Mouse (Mus musculus) limb, embryonic 11.5 days (tissue): ENCODE results near the gene Rabgap1l. TPM values are rescaled to one million over a fixed set of nuclear protein-coding genes. Genes with fewer than 3 reads are reported as not detected.

Experiments used
- ATAC-seq: fragments of 200-750 bp; cut with Nextera tagmentation; 2 replicates; pipeline ENCODE4 v1.8.0; 2017; ENCODE audit warnings: low read depth; ENCODE audit not compliant: insufficient number of reproducible peaks, low FRiP score, low TSS enrichment
- DNase-seq: peaks from one replicate; pipeline ENCODE4 v3.0.0-alpha.2; 2015; ENCODE audit warnings: low spot score
- H3K27ac ChIP-seq: fragments of 300-500 bp; sonication (generic); replicated peaks from 2 replicates; pipeline ENCODE4 v1.5.1; 2014; ENCODE audit warnings: low read depth, mild to moderate bottlenecking, low read length
- H3K27me3 ChIP-seq: fragments of 300-500 bp; sonication (generic); 2 replicates; pipeline ENCODE4 v1.6.1; 2014; ENCODE audit warnings: mild to moderate bottlenecking, low read length, mixed read lengths; ENCODE audit not compliant: control insufficient read depth, insufficient read depth
- H3K36me3 ChIP-seq: fragments of 300-500 bp; sonication (generic); 2 replicates; pipeline ENCODE4 v1.6.1; 2014; ENCODE audit warnings: mild to moderate bottlenecking, low read length, moderate library complexity, mixed read lengths; ENCODE audit not compliant: control insufficient read depth, insufficient read depth
- H3K4me1 ChIP-seq: fragments of 300-500 bp; sonication (generic); 2 replicates; pipeline ENCODE4 v1.6.1; 2014; ENCODE audit warnings: low read length, mixed read lengths; ENCODE audit not compliant: control insufficient read depth, insufficient read depth
- H3K4me2 ChIP-seq: fragments of 300-500 bp; sonication (generic); 2 replicates; pipeline ENCODE4 v1.6.1; 2014; ENCODE audit warnings: low read depth, mild to moderate bottlenecking, moderate library complexity; ENCODE audit not compliant: severe bottlenecking
- H3K4me3 ChIP-seq: fragments of 300-500 bp; sonication (generic); 2 replicates; pipeline ENCODE4 v1.5.1; 2014; ENCODE audit warnings: low read depth, low read length
- H3K9ac ChIP-seq: fragments of 300-500 bp; sonication (generic); 2 replicates; pipeline ENCODE4 v1.6.1; 2014; ENCODE audit warnings: mild to moderate bottlenecking, low read length
- H3K9me3 ChIP-seq: fragments of 300-500 bp; sonication (generic); 2 replicates; pipeline ENCODE4 v1.6.1; 2016; ENCODE audit warnings: low read length; ENCODE audit not compliant: control insufficient read depth
- WGBS: fragments of 180-500 bp; shearing (Covaris S2); extraction: QIAGEN DNeasy Blood & Tissue Kit; methylation state at CpG from one replicate; pipeline ENCODE4 v1.1.7; 2014; 5-methylcytosine and 5-hydroxymethylcytosine counted together
- polyA plus RNA-seq: library from polyadenylated mRNA; unstranded; fragments of >200 nt; fragmentation: Nextera tagmentation; extraction: Ambion mirVana; gene quantifications from 2 replicates; pipeline ENCODE4 v1.2.1, GENCODE M21; 2014

The Rabgap1l gene
- polyA plus RNA-seq, 1 experiment from 2014 or later = 14.3 TPM

- DNase-seq (no peak), ATAC-seq (no peak)
- Histone ChIP-seq H3K27ac (no peak overlapping the region), H3K9me3 (no peaks in the 10 kb centered on the region), H3K36me3 (no peaks in the 10 kb centered on the region), H3K9ac (no peak overlapping the region), H3K4me3 (no peak overlapping the region), H3K27me3 (no peaks in the 10 kb centered on the region), H3K4me2 (no peak overlapping the region), H3K4me1 (peaks cover 3% of the 10 kb centered on the region; the same call in 1 of the 2 replicates)
- WGBS = 76% methylated on average over 7 of the region's 7 CpGs
Measured at GRCm38 (mm10) chr1:160308498-160308897, 484.5 kb downstream of the Rabgap1l start.

- ATAC-seq (no peak), DNase-seq (no peak)
- H3K4me2 ChIP-seq = no peak overlapping the region
- no peak overlapping the region for H3K27ac ChIP-seq
- no peaks in the 10 kb centered on the region for H3K36me3 ChIP-seq
- no peaks in the 10 kb centered on the region for H3K9me3 ChIP-seq
- H3K4me1 ChIP-seq = peaks cover 3% of the 10 kb centered on the region; the same call in 1 of the 2 replicates
- WGBS = 69% methylated on average over 10 of the region's 10 CpGs
- no peak overlapping the region for H3K9ac ChIP-seq
- H3K27me3 ChIP-seq = no peaks in the 10 kb centered on the region
- no peak overlapping the region for H3K4me3 ChIP-seq
Measured at GRCm38 (mm10) chr1:160306866-160307616, 486.0 kb downstream of the Rabgap1l start.

- Histone ChIP-seq H3K36me3 (no peaks in the 10 kb centered on the region), H3K4me3 (no peak overlapping the region), H3K27me3 (no peaks in the 10 kb centered on the region), H3K4me2 (no peak overlapping the region), H3K9ac (no peak overlapping the region), H3K9me3 (no peaks in the 10 kb centered on the region), H3K4me1 (no peaks in the 10 kb centered on the region), H3K27ac (no peak overlapping the region)
- WGBS = 77% methylated on average over 6 of the region's 6 CpGs
- ATAC-seq (no peak), DNase-seq (no peak)
Measured at GRCm38 (mm10) chr1:160306336-160306735, 486.7 kb downstream of the Rabgap1l start.

- WGBS = 82% methylated on average over 1 of the region's 1 CpGs
- no peak for DNase-seq
- no peaks in the 10 kb centered on the region for H3K9me3 ChIP-seq
- H3K4me3 ChIP-seq = no peak overlapping the region
- no peak for ATAC-seq
- H3K36me3 ChIP-seq = no peaks in the 10 kb centered on the region
- H3K4me1 ChIP-seq = no peaks in the 10 kb centered on the region
- no peak overlapping the region for H3K9ac ChIP-seq
- H3K27ac ChIP-seq = no peak overlapping the region
- H3K4me2 ChIP-seq = no peak overlapping the region
- H3K27me3 ChIP-seq = no peaks in the 10 kb centered on the region
Measured at GRCm38 (mm10) chr1:160305826-160306225, 487.2 kb downstream of the Rabgap1l start.

DNA sequence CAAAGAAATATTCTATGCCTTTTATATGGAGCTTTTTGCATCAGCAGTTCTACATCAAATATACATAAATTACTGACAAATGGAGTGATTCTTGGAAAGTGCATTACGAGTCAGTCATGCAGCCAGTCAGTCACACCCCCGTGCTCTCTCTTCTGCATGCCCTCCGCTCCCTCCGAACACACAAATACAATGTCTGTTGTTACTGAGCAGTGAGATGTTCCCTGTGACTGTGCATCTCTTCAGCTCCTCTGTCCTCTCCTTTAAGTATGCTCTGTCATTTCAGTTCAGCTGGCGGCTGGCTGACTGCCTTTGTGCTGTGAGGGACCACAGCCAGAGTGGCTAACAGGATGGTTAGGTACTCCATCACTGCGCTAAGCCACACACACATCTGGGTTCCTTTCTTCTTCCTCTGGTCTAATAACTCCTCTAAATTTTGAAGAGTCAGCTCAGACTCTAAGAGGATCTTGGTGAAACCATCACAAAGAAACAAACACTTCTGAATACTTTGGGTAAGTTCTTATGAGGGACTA is 488.0 kb downstream of the Rabgap1l start:
- no peaks in the 10 kb centered on the region for H3K36me3 ChIP-seq
- no peaks in the 10 kb centered on the region for H3K9me3 ChIP-seq
- H3K4me1 ChIP-seq = no peaks in the 10 kb centered on the region

GRCm38 (mm10) chr1:160302268-160302667 is 490.7 kb downstream of the Rabgap1l start:
- no peak for ATAC-seq
- no peak for DNase-seq
- Histone ChIP-seq H3K27ac (no peak overlapping the region), H3K4me2 (no peak overlapping the region), H3K9me3 (no peaks in the 10 kb centered on the region), H3K27me3 (no peaks in the 10 kb centered on the region), H3K36me3 (no peaks in the 10 kb centered on the region), H3K4me1 (no peaks in the 10 kb centered on the region), H3K9ac (no peak overlapping the region), H3K4me3 (no peak overlapping the region)
- WGBS = 74% methylated on average over 1 of the region's 1 CpGs

More for the DNA sequence above, 488.0 kb downstream of the Rabgap1l start:
- ATAC-seq (no peak), DNase-seq (no peak)
- Histone ChIP-seq H3K4me2 (no peak overlapping the region), H3K4me3 (no peak overlapping the region), H3K27me3 (no peaks in the 10 kb centered on the region), H3K9ac (no peak overlapping the region), H3K27ac (no peak overlapping the region)
- 90% methylated on average over 6 of the region's 6 CpGs for WGBS

DNA sequence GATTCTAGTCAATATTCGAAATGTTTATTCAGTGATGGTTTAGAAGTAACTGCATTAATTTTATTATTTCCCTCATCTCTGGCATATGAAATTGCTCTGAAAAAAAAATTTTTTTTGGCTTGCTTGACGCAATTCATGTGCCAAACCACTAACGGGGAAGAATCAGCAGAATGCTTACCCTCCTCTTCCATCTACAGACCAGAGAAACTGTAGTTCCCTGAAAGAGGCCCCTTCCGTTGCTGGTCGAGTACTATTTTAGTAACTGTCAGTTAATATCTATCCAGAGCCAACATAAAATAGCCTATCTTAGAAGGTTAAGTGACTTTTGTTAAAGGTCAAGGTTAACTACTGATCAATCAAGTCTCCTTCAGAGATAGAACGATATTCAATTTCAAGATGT is 491.9 kb downstream of the Rabgap1l start:
- H3K9ac ChIP-seq = no peak overlapping the region
- H3K4me2 ChIP-seq = no peak overlapping the region
- H3K36me3 ChIP-seq = no peaks in the 10 kb centered on the region
- no peak overlapping the region for H3K27ac ChIP-seq
- DNase-seq = no peak
- no peaks in the 10 kb centered on the region for H3K27me3 ChIP-seq
- no peaks in the 10 kb centered on the region for H3K9me3 ChIP-seq
- H3K4me1 ChIP-seq = no peaks in the 10 kb centered on the region
- no peak for ATAC-seq
- WGBS = 88% methylated on average over 6 of the region's 6 CpGs
- H3K4me3 ChIP-seq = no peak overlapping the region

DNA sequence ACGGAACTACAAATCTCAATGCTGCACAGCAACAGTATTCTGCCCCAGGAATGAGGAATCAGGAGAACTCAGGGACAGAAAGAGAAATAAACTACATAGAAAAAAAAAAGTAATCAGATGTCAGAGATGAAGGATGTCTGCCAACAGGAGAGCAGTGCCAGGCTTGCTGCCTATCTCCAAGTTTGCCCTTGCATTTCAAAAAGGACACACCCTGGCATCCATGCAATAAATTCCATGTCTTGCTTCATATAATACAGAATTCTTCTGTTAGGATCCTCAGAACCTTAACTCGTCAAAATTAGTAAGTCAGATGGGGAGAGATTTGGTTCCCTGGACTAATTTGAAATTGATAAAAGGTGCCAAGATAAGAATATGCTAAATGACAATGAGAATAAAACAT is 492.3 kb downstream of the Rabgap1l start:
- Histone ChIP-seq H3K27ac (no peak overlapping the region), H3K9ac (no peak overlapping the region), H3K27me3 (no peaks in the 10 kb centered on the region), H3K4me3 (no peak overlapping the region), H3K36me3 (no peaks in the 10 kb centered on the region), H3K4me1 (no peaks in the 10 kb centered on the region), H3K9me3 (no peaks in the 10 kb centered on the region), H3K4me2 (no peak overlapping the region)
- DNase-seq = no peak
- ATAC-seq = no peak
- WGBS = 80% methylated on average over 2 of the region's 2 CpGs
